Mouse (Mus musculus): ENCODE measurements around the gene Rnf151.
"Not testable (repeated sequence)": the region's sequence is repeated elsewhere in the genome, so short reads cannot be mapped to it uniquely, and the experiment has no call there.

The Rnf151 gene

DNA sequence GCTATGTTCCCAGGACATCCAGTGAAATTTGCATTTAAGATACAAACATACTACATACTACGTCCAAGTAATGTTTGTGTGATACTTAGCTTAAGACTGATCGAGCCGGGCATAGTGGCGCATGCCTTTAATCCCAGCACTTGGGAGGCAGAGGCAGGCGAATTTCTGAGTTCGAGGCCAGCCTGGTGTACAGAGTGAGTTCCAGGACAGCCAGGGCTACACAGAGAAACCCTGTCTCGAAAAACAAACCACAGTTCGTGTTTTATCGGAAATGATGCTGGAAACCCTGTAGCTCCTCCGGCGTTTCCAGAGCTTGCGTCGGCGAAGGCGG lies 48.7 kb downstream of the Rnf151 start:
- not testable (repeated sequence) for DNase-seq (ENCODE audit: low read depth, low spot score)

DNA sequence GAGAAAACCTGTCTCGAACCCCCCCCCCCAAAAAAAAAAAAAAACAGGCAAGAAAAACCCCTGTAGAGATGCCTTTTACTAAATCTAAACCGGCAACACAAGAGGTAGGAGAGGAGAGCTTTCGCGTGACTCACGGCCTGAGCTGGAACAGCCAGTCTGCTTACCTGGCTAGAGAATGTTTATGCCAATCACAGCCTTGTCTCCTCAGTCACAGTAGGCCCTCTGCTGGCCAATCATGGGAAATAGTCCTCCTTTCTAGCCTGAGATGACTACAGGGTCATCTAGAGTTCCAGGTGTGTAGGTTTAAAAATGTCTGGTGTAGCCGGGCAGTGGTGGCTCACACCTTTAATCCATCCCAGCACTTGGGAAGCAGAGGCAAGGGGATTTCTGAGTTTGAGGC lies 50.4 kb downstream of the Rnf151 start:
- peak; percentile 89 for DNase-seq (ENCODE audit: low read depth, low spot score)

DNA sequence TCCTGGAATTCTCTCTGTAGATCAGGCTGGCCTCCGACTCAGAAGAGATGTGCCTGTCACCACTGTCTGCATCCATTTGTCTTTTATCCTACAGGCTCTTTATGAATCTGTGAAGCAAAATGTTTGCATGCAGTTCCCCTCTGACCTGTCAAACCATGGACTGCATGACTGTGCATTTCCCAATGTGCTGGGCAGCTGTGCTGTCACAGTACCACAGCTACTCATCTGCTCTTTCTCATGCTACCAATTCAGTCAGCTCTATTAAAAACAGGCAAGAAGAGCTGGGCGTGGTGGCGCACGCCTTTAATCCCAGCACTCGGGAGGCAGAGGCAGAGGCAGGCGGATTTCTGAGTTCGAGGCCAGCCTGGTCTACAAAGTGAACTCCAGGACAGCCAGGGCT lies 50.9 kb downstream of the Rnf151 start:
- DNase-seq (ENCODE audit: low read depth, low spot score): not testable (repeated sequence)
